Mouse (Mus musculus) C2C12 (cell line): Measurements from ENCODE around the gene Micu1. TPM values are rescaled to one million over a fixed set of nuclear protein-coding genes. Genes with fewer than 3 reads are reported as not detected.

Experiments
- H3K27me3 ChIP-seq: one replicate; pipeline ENCODE4 v1.6.1; 2011; ENCODE audit not compliant: control insufficient read depth, insufficient read depth, insufficient read length
- H3K36me3 ChIP-seq: one replicate; pipeline ENCODE4 v1.6.1; 2011; ENCODE audit not compliant: control insufficient read depth, insufficient read depth
- H3K4me3 ChIP-seq: one replicate; pipeline ENCODE4 v1.5.1; 2011; ENCODE audit warnings: mild to moderate bottlenecking, control low read depth; ENCODE audit not compliant: poor library complexity, insufficient read depth, severe bottlenecking
- H3K79me2 ChIP-seq: one replicate; pipeline ENCODE4 v1.6.1; 2011; ENCODE audit not compliant: control insufficient read depth, insufficient read depth
- H3K79me3 ChIP-seq: one replicate; pipeline ENCODE4 v1.6.1; 2011; ENCODE audit warnings: low read depth, control low read depth
- H3ac ChIP-seq: one replicate; pipeline ENCODE3; 2011; ENCODE audit warnings: low read depth; ENCODE audit not compliant: control insufficient read depth, insufficient read length
- CEBPB ChIP-seq: IDR thresholded peaks from one replicate; pipeline ENCODE4 v1.6.1; 2011; ENCODE audit warnings: low read depth, mild to moderate bottlenecking, control low read depth, moderate library complexity
- CTCF ChIP-seq: IDR thresholded peaks from one replicate; pipeline ENCODE4 v1.5.1; 2011; ENCODE audit not compliant: control insufficient read depth, insufficient read depth, insufficient read length
- FOSL1 ChIP-seq: IDR thresholded peaks from one replicate; pipeline ENCODE4 v1.8.0; 2011; ENCODE audit warnings: mild to moderate bottlenecking, low read length; ENCODE audit not compliant: poor library complexity, insufficient read depth, severe bottlenecking
- MAX ChIP-seq: IDR thresholded peaks from one replicate; pipeline ENCODE4 v1.6.1; 2011; ENCODE audit warnings: mild to moderate bottlenecking, control low read depth
- MYOD1 ChIP-seq: IDR thresholded peaks from one replicate; pipeline ENCODE4 v1.6.1; 2011; ENCODE audit warnings: low read depth; ENCODE audit not compliant: control insufficient read depth, insufficient read length
- MYOG ChIP-seq: IDR thresholded peaks from one replicate; pipeline ENCODE4 v1.6.1; 2011; ENCODE audit not compliant: control insufficient read depth, insufficient read length; ENCODE audit errors: extremely low read depth
- USF1 ChIP-seq: IDR thresholded peaks from one replicate; pipeline ENCODE4 v1.6.1; 2011; ENCODE audit warnings: low read depth, mild to moderate bottlenecking, control low read depth, moderate library complexity
- polyA plus RNA-seq: library from polyadenylated mRNA; unstranded; fragments of >200 nt; fragmentation: generic; extraction: Trizol; gene quantifications from one replicate; pipeline ENCODE4 v1.2.1, GENCODE M21; 2012; ENCODE audit warnings: missing spikeins

The Micu1 gene
- polyA plus RNA-seq, 1 experiment: 90.2 TPM

DNA sequence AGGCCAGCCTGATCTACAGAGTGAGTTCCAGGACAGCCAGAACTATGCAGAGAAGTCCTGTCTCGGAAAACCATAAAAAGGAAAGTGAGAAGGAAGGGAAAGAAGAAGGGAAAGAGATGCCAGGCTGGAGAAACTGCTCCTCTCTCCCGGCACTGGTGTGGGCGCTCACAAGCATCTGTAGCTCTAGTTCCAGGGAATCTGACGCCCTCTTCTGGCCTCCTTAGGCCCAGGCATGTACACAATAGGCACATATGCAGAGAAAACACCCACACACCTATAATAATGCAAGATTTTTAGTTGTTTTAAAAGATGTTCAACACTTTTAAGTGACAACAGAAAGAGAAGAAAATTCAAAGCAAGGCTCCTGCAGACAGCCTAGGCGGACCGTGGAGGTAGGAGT is 144.1 kb downstream of the Micu1 start:
- Histone ChIP-seq H3K36me3 (no peaks in the 10 kb centered on the region), H3K79me2 (no peaks in the 10 kb centered on the region), H3K27me3 (no peaks in the 10 kb centered on the region), H3K79me3 (no peaks in the 10 kb centered on the region), H3K4me3 (no peak overlapping the region), H3ac (no peak overlapping the region)
- no peak for TF ChIP-seq FOSL1
- no peak for TF ChIP-seq MAX
- TF ChIP-seq CTCF: no peak
- no peak for TF ChIP-seq USF1
- no peak for TF ChIP-seq MYOG
- no peak for TF ChIP-seq MYOD1
- TF ChIP-seq CEBPB: no peak

DNA sequence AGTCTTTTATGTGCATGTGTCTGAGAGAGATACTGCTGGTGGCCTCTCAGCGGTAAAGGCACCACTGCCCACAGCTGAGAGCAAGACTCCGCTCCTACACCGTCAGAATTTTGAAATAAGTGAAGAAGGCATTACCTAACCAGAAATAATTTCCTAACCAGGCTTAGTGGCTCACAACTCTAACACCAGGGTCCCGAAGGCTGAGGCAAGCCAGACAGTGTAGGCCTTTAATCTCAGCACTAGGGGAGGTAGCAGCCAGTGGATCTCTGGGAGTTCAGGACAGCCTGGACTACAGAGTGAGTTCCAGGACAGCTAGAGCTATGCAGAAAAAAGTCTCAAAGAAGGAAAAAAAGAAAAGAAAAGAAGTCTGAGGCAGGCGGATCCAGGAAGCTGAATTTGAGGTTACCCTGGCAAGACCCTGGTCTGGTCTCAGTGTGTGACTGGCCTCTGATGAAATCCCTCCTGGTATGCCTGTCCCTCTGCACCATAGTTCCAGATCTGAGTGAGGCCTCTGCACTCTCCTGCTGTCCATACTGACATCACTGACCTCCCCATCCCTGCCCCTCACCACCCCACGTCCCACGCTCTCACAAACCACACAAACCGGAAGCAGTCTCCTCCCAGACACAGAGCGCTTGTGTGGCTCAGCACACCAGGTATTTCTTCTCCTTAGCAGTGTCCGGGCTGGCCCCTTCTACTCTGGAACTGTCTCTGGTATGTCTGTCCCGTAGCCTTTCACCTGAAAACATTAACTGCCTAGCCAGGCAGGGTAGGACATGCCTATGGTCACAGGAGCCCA is 146.0 kb downstream of the Micu1 start:
- TF ChIP-seq USF1 (no peak), MAX (no peak), FOSL1 (no peak), MYOD1 (no peak), CTCF (no peak)
- Histone ChIP-seq H3K27me3 (no peaks in the 10 kb centered on the region), H3K4me3 (no peak overlapping the region), H3ac (no peak overlapping the region), H3K36me3 (no peaks in the 10 kb centered on the region), H3K79me2 (no peaks in the 10 kb centered on the region), H3K79me3 (no peaks in the 10 kb centered on the region)

GRCm38 (mm10) chr10:59848953-59849352 is 146.7 kb downstream of the Micu1 start:
- TF ChIP-seq MYOD1 (no peak), CTCF (no peak), FOSL1 (no peak), CEBPB (no peak), USF1 (no peak), MYOG (no peak), MAX (no peak)
- Histone ChIP-seq H3K36me3 (no peaks in the 10 kb centered on the region), H3K79me3 (no peaks in the 10 kb centered on the region), H3ac (no peak overlapping the region), H3K27me3 (no peaks in the 10 kb centered on the region), H3K79me2 (no peaks in the 10 kb centered on the region), H3K4me3 (no peak overlapping the region)

- Histone ChIP-seq H3K79me3 (no peaks in the 10 kb centered on the region), H3K79me2 (no peaks in the 10 kb centered on the region), H3ac (no peak overlapping the region), H3K4me3 (no peak overlapping the region), H3K36me3 (no peaks in the 10 kb centered on the region), H3K27me3 (no peaks in the 10 kb centered on the region)
- TF ChIP-seq FOSL1 (no peak), MAX (no peak), MYOG (no peak)
Observed at GRCm38 (mm10) chr10:59849371-59849770, 147.1 kb downstream of the Micu1 start.

- Histone ChIP-seq H3K4me3 (no peak overlapping the region), H3K79me3 (no peaks in the 10 kb centered on the region), H3ac (no peak overlapping the region), H3K79me2 (no peaks in the 10 kb centered on the region), H3K36me3 (no peaks in the 10 kb centered on the region), H3K27me3 (no peaks in the 10 kb centered on the region)
- TF ChIP-seq CEBPB (no peak), MAX (no peak), MYOD1 (no peak), CTCF (no peak), FOSL1 (no peak), MYOG (no peak), USF1 (no peak)
Observed at GRCm38 (mm10) chr10:59857157-59857556, 154.9 kb downstream of the Micu1 start.

DNA sequence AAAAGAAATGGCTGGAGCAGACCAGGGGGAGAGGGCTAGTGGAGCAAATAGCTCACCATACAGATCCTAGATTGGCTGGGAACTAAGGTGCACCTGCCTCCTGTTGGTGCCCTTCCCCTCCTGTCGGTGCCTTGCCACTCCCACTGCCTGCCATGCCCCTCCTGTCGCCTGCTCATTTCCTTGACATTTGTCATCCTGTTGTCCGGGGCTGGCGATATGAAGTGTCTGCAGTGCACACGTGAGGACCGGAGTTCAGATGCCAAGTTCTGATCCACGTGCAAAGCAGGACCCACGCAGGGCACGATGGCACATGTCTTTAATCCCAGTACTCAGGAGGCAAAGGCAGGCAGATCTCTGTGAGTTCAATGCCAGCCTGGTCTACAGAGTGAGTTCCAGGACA is 158.4 kb downstream of the Micu1 start:
- Histone ChIP-seq H3K27me3 (no peaks in the 10 kb centered on the region), H3K4me3 (no peak overlapping the region), H3ac (no peak overlapping the region), H3K36me3 (peaks cover 11% of the 10 kb centered on the region), H3K79me2 (no peaks in the 10 kb centered on the region), H3K79me3 (no peaks in the 10 kb centered on the region)
- TF ChIP-seq MYOD1 (no peak), MAX (no peak), MYOG (no peak), CTCF (no peak), USF1 (no peak), CEBPB (no peak)
